Mouse (Mus musculus): ENCODE data around the gene Klra9.
"Not testable (repeated sequence)": the region's sequence is repeated elsewhere in the genome, so short reads cannot be mapped to it uniquely, and the experiment has no call there.

The Klra9 gene

GRCm38 (mm10) chr6:130193012-130193411, at the start of gene Klra9:
Gene Klra9 (minus strand): TSS chr6:130193112.
- DNase-seq (ENCODE audit: low read depth in 2 of 2, low spot score in 2 of 2) = not testable (repeated sequence)

GRCm38 (mm10) chr6:130237536-130237935, 44.6 kb upstream of the Klra9 start:
- no peak for DNase-seq (ENCODE audit: low read depth in 2 of 2, low spot score in 2 of 2)

- DNase-seq (ENCODE audit: low read depth in 2 of 2, low spot score in 2 of 2) = no peak
These were observed 43.7 kb upstream of the Klra9 start for GRCm38 (mm10) chr6:130236635-130237034.

GRCm38 (mm10) chr6:130233222-130233621, 40.3 kb upstream of the Klra9 start, which contains the start of gene Klra7:
Gene Klra7 (minus strand): TSS chr6:130233322.
- no peak for DNase-seq (ENCODE audit: low read depth in 2 of 2, low spot score in 2 of 2)

- not testable (repeated sequence) for DNase-seq (ENCODE audit: low read depth in 2 of 2, low spot score in 2 of 2)
These were observed 4.5 kb upstream of the Klra9 start for GRCm38 (mm10) chr6:130197453-130197852.

GRCm38 (mm10) chr6:130129798-130130197, 63.1 kb downstream of the Klra9 start, which contains the start of gene Klra8:
Gene Klra8 (minus strand): TSS chr6:130129898.
- not testable (repeated sequence) for DNase-seq (ENCODE audit: low read depth in 2 of 2, low spot score in 2 of 2)
